Comparison of ENCODE assay signal across 17 mouse cellular contexts in genomic region chr5:122110625-122111024, GRCm38 (mm10). TPM values are rescaled to one million over a fixed set of nuclear protein-coding genes. Genes with fewer than 3 reads are reported as not detected.
"Had no signal": no experiment of that assay in that cellular context is flagged by ENCODE, and none has a peak within 500 bp of the region (broad histone marks: within the 10 kb centered on the region; RNA-seq: fewer than 3 reads in every experiment).

No protein-coding gene starts in this region.

- H3K36me3 ChIP-seq: limb, embryonic 13.5 days; neural tube, embryonic 15.5 days had no signal

- H3K4me1 ChIP-seq: limb, embryonic 13.5 days; neural tube, embryonic 15.5 days had no signal

- H3K27ac ChIP-seq: layer of hippocampus, adult 2 months; limb, embryonic 13.5 days; liver, embryonic 14.5 days; neural tube, embryonic 15.5 days had no signal

- H3K9ac ChIP-seq: limb, embryonic 13.5 days; liver, embryonic 14.5 days; neural tube, embryonic 15.5 days had no signal

- H3K4me2 ChIP-seq: limb, embryonic 13.5 days had no signal

- H3K27me3 ChIP-seq: limb, embryonic 13.5 days; neural tube, embryonic 15.5 days had no signal

- DNase-seq: kidney, postnatal 10 days; kidney, postnatal 4 days; left cerebral cortex, postnatal 4 days; lung, adult 18-20 months; midbrain, embryonic 14.5 days; right cerebral cortex, postnatal 4 days; spleen, adult 18-20 months; thymus, adult 18-20 months; thymus, postnatal 14 days had no signal

- H3K9me3 ChIP-seq: limb, embryonic 13.5 days; neural tube, embryonic 15.5 days had no signal

- H3K4me3 ChIP-seq: layer of hippocampus, adult 2 months; limb, embryonic 13.5 days; myocyte; neural tube, embryonic 15.5 days had no signal

RNA-seq across cellular contexts. Expression of gene Myl2, which starts 9.9 kb away (rescaled TPM):
- polyA plus RNA-seq: liver, adult 2 months had no signal

RNA-seq across cellular contexts. Expression of gene Ccdc63, which starts 30.0 kb away (rescaled TPM):
- polyA plus RNA-seq: limb, embryonic 13.5 days; liver, adult 2 months; midbrain, embryonic 14.5 days; myocyte; neural tube, embryonic 11.5 days; stomach, embryonic 14.5 days had no signal
